Mouse (Mus musculus): Measurements from ENCODE around the gene Mta3. TPM values are rescaled to one million over a fixed set of nuclear protein-coding genes. Genes with fewer than 3 reads are reported as not detected.

Gene Mta3
- polyA plus RNA-seq, 1 experiment from 2014 or later, result 40.3 TPM

- H3K9me3 ChIP-seq, result no peaks in the 10 kb centered on the region
- 75% methylated on average over 11 of the region's 11 CpGs for WGBS
Measured at GRCm38 (mm10) chr17:83807778-83808398, 101.9 kb downstream of the Mta3 start.

GRCm38 (mm10) chr17:83808476-83809098 is 102.6 kb downstream of the Mta3 start:
- Histone ChIP-seq H3K4me1 (replicated peaks) (peaks cover 12% of the 10 kb centered on the region), H3K27ac (no peak overlapping the region), H3K27me3 (ENCODE audit: insufficient read depth, poor library complexity, severe bottlenecking) (no peaks in the 10 kb centered on the region), H3K9me3 (no peaks in the 10 kb centered on the region), H3K4me3 (no peak overlapping the region), H3K36me3 (peaks cover 33% of the 10 kb centered on the region)
- 86% methylated on average over 12 of the region's 12 CpGs for WGBS
- no peak for DNase-seq (ENCODE audit: low spot score)

More at GRCm38 (mm10) chr17:83807778-83808398, 101.9 kb downstream of the Mta3 start:
- Histone ChIP-seq H3K27ac (no peak overlapping the region), H3K4me1 (replicated peaks) (peaks cover 12% of the 10 kb centered on the region), H3K4me3 (no peak overlapping the region), H3K36me3 (peaks cover 33% of the 10 kb centered on the region), H3K27me3 (ENCODE audit: insufficient read depth, poor library complexity, severe bottlenecking) (no peaks in the 10 kb centered on the region)
- peak; percentile 62 for DNase-seq (ENCODE audit: low spot score)

DNA sequence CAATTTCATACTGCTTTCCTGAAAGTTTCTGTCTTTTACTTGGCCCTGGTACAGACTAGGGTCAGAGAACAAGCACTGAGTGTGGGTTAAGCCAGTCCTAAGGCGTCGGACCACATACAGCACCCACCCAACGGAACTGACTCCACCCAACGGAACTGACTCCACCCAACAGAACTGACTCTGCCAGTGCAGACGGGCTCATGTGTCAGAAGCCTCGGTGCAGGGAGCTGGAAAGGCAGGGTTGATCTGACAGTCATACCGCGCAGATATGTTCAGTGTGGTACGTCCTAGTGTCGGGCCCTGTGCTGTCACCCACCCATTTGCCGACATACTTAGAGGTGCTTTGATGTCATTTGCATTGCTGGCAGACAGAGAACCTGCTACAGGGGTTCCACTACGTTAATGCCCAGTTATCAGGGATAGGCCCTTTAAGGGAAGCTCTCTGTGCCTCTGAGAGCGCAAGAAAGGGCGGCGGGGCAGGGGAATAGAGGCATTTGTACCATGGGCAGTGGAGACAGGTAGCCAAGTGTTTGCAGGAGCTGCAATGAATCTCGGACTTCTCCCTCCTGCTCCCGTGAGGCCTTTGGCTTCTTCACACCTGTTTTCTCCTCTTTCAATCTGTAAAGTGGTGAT is 103.3 kb downstream of the Mta3 start:
- H3K4me1 ChIP-seq (replicated peaks), result peaks cover 5% of the 10 kb centered on the region
- no peak overlapping the region for H3K4me3 ChIP-seq
- WGBS, result 90% methylated on average over 17 of the region's 17 CpGs
- H3K9me3 ChIP-seq, result no peaks in the 10 kb centered on the region
- H3K27me3 ChIP-seq (ENCODE audit: insufficient read depth, poor library complexity, severe bottlenecking), result no peaks in the 10 kb centered on the region
- peaks cover 29% of the 10 kb centered on the region for H3K36me3 ChIP-seq
- H3K27ac ChIP-seq, result no peak overlapping the region
- DNase-seq (ENCODE audit: low spot score), result no peak

DNA sequence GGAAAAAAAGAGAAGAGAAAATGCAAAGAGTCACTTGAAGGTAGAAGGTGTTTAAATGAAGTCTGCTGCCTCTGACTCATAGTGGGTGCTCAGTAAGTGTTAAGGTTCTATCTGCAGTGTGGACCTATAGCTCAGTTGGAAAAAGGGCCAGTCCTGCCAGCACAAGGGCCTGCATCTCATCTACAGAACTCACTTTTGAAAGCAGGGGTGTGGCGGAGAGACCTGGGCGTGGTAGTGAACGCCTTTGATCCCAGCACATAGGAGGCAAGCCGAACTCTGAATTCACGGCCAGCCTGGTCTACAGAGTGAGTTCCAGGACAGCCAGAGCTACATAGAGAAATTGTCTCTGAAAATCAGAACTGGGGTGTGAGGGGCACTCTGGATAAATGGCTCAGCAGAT is 104.3 kb downstream of the Mta3 start:
- Histone ChIP-seq H3K36me3 (peaks cover 20% of the 10 kb centered on the region; the same call in 1 of the 2 replicates), H3K4me1 (replicated peaks) (no peaks in the 10 kb centered on the region), H3K9me3 (no peaks in the 10 kb centered on the region), H3K4me3 (no peak overlapping the region), H3K27ac (no peak overlapping the region), H3K27me3 (ENCODE audit: insufficient read depth, poor library complexity, severe bottlenecking) (no peaks in the 10 kb centered on the region)
- WGBS, result 88% methylated on average over 5 of the region's 5 CpGs
- no peak for DNase-seq (ENCODE audit: low spot score)

- Histone ChIP-seq H3K4me1 (replicated peaks) (no peaks in the 10 kb centered on the region), H3K27me3 (ENCODE audit: insufficient read depth, poor library complexity, severe bottlenecking) (no peaks in the 10 kb centered on the region), H3K4me3 (no peak overlapping the region), H3K27ac (no peak overlapping the region), H3K9me3 (no peaks in the 10 kb centered on the region), H3K36me3 (peaks cover 3% of the 10 kb centered on the region; the same call in 1 of the 2 replicates)
- DNase-seq (ENCODE audit: low spot score), result no peak
- 92% methylated on average over 17 of the region's 17 CpGs for WGBS
Measured at GRCm38 (mm10) chr17:83812200-83812944, 106.4 kb downstream of the Mta3 start.

- no peak for DNase-seq (ENCODE audit: low spot score)
- H3K4me1 ChIP-seq (replicated peaks), result no peaks in the 10 kb centered on the region
- no peaks in the 10 kb centered on the region for H3K9me3 ChIP-seq
- 96% methylated on average over 4 of the region's 4 CpGs for WGBS
- no peaks in the 10 kb centered on the region for H3K27me3 ChIP-seq (ENCODE audit: insufficient read depth, poor library complexity, severe bottlenecking)
- peaks cover 3% of the 10 kb centered on the region; the same call in 1 of the 2 replicates for H3K36me3 ChIP-seq
- H3K27ac ChIP-seq, result no peak overlapping the region
- H3K4me3 ChIP-seq, result no peak overlapping the region
Measured at GRCm38 (mm10) chr17:83813050-83813449, 107.1 kb downstream of the Mta3 start.

DNA sequence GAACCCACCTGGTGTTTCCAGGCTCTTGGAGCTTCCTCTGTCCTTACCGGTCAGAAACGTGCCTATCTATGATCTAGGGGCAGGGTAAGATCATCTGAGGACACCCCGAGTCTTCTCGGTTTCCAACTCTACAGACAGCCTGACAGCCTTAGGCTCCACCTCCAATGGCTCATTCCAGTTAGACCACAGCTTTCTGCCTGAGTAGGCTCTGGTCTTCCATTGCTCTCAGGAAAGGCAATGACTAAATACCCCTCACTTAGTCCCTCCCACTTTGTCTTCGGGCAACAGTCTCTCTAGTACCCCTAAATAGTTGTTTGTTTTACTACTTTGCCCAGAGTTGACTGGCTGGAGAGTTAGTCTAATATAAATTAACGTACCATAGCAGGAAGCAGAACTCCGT is 111.0 kb downstream of the Mta3 start:
- Histone ChIP-seq H3K4me3 (no peak overlapping the region), H3K27ac (no peak overlapping the region), H3K27me3 (ENCODE audit: insufficient read depth, poor library complexity, severe bottlenecking) (no peaks in the 10 kb centered on the region), H3K9me3 (no peaks in the 10 kb centered on the region), H3K4me1 (replicated peaks) (peaks cover 18% of the 10 kb centered on the region), H3K36me3 (peaks cover 3% of the 10 kb centered on the region; the same call in 1 of the 2 replicates)
- no peak for DNase-seq (ENCODE audit: low spot score)
- WGBS, result 87% methylated on average over 7 of the region's 7 CpGs

DNA sequence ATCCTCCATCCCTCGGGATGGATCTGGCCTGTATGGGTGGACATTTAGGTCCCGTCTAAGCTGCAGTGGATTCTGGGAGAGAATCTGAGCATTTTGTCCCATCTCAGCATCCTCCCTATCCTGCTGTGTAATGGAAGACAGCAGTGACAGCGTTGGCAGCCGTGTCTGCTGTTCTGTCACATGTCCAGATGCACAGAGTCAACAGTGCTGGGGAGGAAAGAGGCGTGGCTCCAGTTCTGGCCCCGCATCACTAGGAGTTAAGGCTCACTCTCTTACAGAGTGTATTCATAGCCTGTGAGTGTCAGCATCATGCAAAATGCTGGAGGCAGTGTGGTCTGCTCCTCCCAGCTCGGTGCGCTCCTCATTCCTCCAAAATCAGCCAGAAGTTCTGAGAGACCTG is 113.5 kb downstream of the Mta3 start:
- no peak overlapping the region for H3K4me3 ChIP-seq
- H3K27me3 ChIP-seq (ENCODE audit: insufficient read depth, poor library complexity, severe bottlenecking), result no peaks in the 10 kb centered on the region
- no peaks in the 10 kb centered on the region for H3K36me3 ChIP-seq
- WGBS, result 74% methylated on average over 8 of the region's 8 CpGs
- no peak overlapping the region for H3K27ac ChIP-seq
- no peaks in the 10 kb centered on the region for H3K9me3 ChIP-seq
- no peak for DNase-seq (ENCODE audit: low spot score)
- H3K4me1 ChIP-seq (replicated peaks), result peaks cover 27% of the 10 kb centered on the region

GRCm38 (mm10) chr17:83820701-83821100 is 114.7 kb downstream of the Mta3 start:
- Histone ChIP-seq H3K36me3 (no peaks in the 10 kb centered on the region), H3K4me3 (no peak overlapping the region), H3K4me1 (replicated peaks) (peaks cover 27% of the 10 kb centered on the region), H3K27ac (no peak overlapping the region), H3K27me3 (ENCODE audit: insufficient read depth, poor library complexity, severe bottlenecking) (no peaks in the 10 kb centered on the region), H3K9me3 (no peaks in the 10 kb centered on the region)
- no peak for DNase-seq (ENCODE audit: low spot score)
- WGBS, result 84% methylated on average over 5 of the region's 5 CpGs

- H3K36me3 ChIP-seq, result no peaks in the 10 kb centered on the region
- H3K4me3 ChIP-seq, result no peak overlapping the region
- no peak for DNase-seq (ENCODE audit: low spot score)
- no peaks in the 10 kb centered on the region for H3K27me3 ChIP-seq (ENCODE audit: insufficient read depth, poor library complexity, severe bottlenecking)
- H3K27ac ChIP-seq, result no peak overlapping the region
- H3K4me1 ChIP-seq (replicated peaks), result peaks cover 27% of the 10 kb centered on the region
- no peaks in the 10 kb centered on the region for H3K9me3 ChIP-seq
- WGBS, result 85% methylated on average over 3 of the region's 3 CpGs
Measured at GRCm38 (mm10) chr17:83821876-83822275, 115.9 kb downstream of the Mta3 start.

DNA sequence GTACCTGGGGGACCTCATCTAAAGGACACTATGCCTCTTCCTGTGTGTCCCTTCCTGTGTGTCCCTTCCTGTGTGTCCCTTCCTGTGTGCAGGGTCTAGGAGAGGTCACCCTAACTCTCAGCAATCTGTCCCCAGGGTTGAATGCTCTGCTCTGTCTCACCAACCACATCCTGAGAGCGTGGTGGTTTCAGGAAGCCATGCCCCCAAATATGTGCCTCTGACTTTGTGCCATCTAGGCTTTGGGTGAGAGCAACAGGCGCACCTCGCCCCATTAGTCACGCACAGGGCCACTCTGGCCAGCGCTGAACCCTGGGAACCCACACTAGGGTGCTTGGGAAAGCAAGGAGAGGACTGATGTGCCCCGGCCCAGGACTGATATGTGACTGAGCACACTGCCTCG is 117.9 kb downstream of the Mta3 start:
- Histone ChIP-seq H3K36me3 (no peaks in the 10 kb centered on the region), H3K9me3 (no peaks in the 10 kb centered on the region), H3K27ac (no peak overlapping the region), H3K4me3 (no peak overlapping the region), H3K27me3 (ENCODE audit: insufficient read depth, poor library complexity, severe bottlenecking) (no peaks in the 10 kb centered on the region), H3K4me1 (replicated peaks) (peaks cover 35% of the 10 kb centered on the region)
- DNase-seq (ENCODE audit: low spot score), result no peak
- 84% methylated on average over 7 of the region's 7 CpGs for WGBS

- H3K27me3 ChIP-seq (ENCODE audit: insufficient read depth, poor library complexity, severe bottlenecking), result no peaks in the 10 kb centered on the region
- H3K4me3 ChIP-seq, result no peak overlapping the region
- no peaks in the 10 kb centered on the region for H3K9me3 ChIP-seq
- no peak for DNase-seq (ENCODE audit: low spot score)
- 64% methylated on average over 3 of the region's 3 CpGs for WGBS
- peaks cover 28% of the 10 kb centered on the region for H3K4me1 ChIP-seq (replicated peaks)
- H3K36me3 ChIP-seq, result no peaks in the 10 kb centered on the region
- peak overlapping the region; percentile 66; the same call in 1 of the 2 replicates for H3K27ac ChIP-seq
Measured at GRCm38 (mm10) chr17:83829356-83829755, 123.4 kb downstream of the Mta3 start.

All from hindbrain, embryonic 10.5 days (tissue).